Mouse (Mus musculus): Measurements from ENCODE around the gene H2-M2. TPM values are rescaled to one million over a fixed set of nuclear protein-coding genes. Genes with fewer than 3 reads are reported as not detected.

Gene H2-M2
- polyA plus RNA-seq (2012) = not detected in 2 replicates

GRCm38 (mm10) chr17:37483452-37483851 is at the start of gene H2-M2:
Gene H2-M2 (minus strand): TSS chr17:37483552.

GRCm38 (mm10) chr17:37507730-37508129 is 24.4 kb upstream of the H2-M2 start, which contains the start of gene Olfr111:
Gene Olfr111 (plus strand): TSS chr17:37508030.

DNA sequence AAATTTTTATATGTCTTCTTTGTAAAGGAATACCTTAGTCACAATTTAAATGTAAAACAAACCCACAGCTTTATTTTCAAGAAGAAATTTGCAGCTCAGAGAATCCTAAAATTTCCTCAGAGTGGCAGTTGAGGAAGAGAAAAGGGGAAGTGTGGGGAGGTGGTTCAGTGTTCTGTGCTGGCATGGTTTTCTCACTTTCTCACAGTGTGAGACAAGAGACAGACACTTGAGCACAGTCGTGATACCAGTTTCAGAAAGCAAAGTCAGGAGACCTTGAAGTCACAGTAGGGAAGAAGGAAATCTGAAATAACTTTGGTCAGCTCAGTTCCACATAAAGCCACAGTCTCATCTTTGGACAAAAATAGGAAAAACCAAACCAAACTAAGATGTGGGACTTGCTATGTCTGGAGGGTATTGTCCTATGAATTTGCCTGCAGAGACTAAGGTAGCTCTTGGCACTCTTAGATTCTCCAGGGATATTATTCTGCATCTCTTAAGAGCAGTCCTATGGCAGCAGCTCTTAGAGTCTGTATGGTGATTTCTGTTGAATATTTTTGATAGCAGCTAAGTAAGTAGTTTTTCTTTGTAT is 8.7 kb upstream of the H2-M2 start, which contains the start of gene Olfr110:
TSS of gene Olfr110 (plus strand) at position 539 of the 589 bp plus-strand sequence.

DNA sequence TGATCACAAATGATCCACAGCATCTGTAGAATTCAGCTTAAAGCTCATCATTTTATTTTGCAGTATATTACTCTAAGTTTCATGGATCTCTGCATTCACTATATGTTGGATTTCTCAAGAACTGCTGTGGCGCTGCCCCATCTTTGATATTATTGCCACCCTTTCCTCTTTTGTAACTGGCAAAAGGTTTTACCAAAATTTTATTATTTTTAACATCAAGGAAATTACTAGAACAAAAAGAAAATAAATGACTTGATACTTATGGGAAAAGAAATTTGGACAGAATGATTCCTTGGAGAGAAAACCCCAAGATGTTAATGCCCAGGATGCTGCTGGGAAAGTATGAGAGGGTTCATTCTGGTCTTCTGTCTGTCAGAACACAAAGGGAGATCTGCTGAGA is 24.7 kb downstream of the H2-M2 start, which contains the start of gene Olfr109:
TSS of gene Olfr109 (plus strand) at position 301 of the 400 bp plus-strand sequence.

GRCm38 (mm10) chr17:37445180-37445579 is 38.2 kb downstream of the H2-M2 start, which contains the start of gene Olfr108:
Gene Olfr108 (plus strand): TSS chr17:37445480.

Other genes starting within 250 kb of the H2-M2 start
- not detected in 2 replicates for gene Olfr97, start 246.2 kb downstream of the H2-M2 start, polyA plus RNA-seq (2012)
- gene Olfr98, start 219.8 kb downstream of the H2-M2 start, polyA plus RNA-seq (2012) = not detected in 2 replicates
- 1.8 and 2.2 TPM in 2 replicates for gene H2-M3, start 213.3 kb downstream of the H2-M2 start, polyA plus RNA-seq (2012)
- gene Olfr99, start 200.1 kb downstream of the H2-M2 start, polyA plus RNA-seq (2012) = not detected in 2 replicates
- not detected in 2 replicates for gene Olfr101, start 179.2 kb downstream of the H2-M2 start, polyA plus RNA-seq (2012)
- gene Olfr102, start 166.5 kb downstream of the H2-M2 start, polyA plus RNA-seq (2012) = not detected in 2 replicates
- not detected in 2 replicates for gene Olfr103, start 143.9 kb downstream of the H2-M2 start, polyA plus RNA-seq (2012)
- gene Olfr104-ps, start 124.0 kb downstream of the H2-M2 start, polyA plus RNA-seq (2012) = not detected in 2 replicates
- 0.03 TPM in 1 of 2 replicates, not detected in the other for gene Olfr105-ps, start 104.5 kb downstream of the H2-M2 start, polyA plus RNA-seq (2012)
- not detected in 2 replicates for gene Olfr106-ps, start 93.2 kb downstream of the H2-M2 start, polyA plus RNA-seq (2012)
- gene Olfr107, start 84.3 kb downstream of the H2-M2 start, polyA plus RNA-seq (2012) = not detected in 2 replicates
- gene Olfr108, start 38.1 kb downstream of the H2-M2 start, polyA plus RNA-seq (2012) = not detected in 2 replicates
- gene Olfr109, start 24.6 kb downstream of the H2-M2 start, polyA plus RNA-seq (2012) = not detected in 2 replicates
- not detected in 2 replicates for gene Olfr110, start 8.9 kb upstream of the H2-M2 start, polyA plus RNA-seq (2012)
- gene Olfr111, start 24.5 kb upstream of the H2-M2 start, polyA plus RNA-seq (2012) = not detected in 2 replicates
- not detected in 2 replicates for gene Olfr112, start 85.9 kb upstream of the H2-M2 start, polyA plus RNA-seq (2012)
- not detected in 2 replicates for gene Olfr113, start 94.1 kb upstream of the H2-M2 start, polyA plus RNA-seq (2012)
- gene Olfr114, start 109.2 kb upstream of the H2-M2 start, polyA plus RNA-seq (2012) = not detected in 2 replicates
- gene Olfr115, start 143.6 kb upstream of the H2-M2 start, polyA plus RNA-seq (2012) = not detected in 2 replicates
- gene Olfr116, start 143.6 kb upstream of the H2-M2 start, polyA plus RNA-seq (2012) = not detected in 2 replicates
- gene Olfr117, start 180.2 kb upstream of the H2-M2 start, polyA plus RNA-seq (2012) = not detected in 2 replicates
- not detected in 2 replicates for gene Olfr118, start 183.4 kb upstream of the H2-M2 start, polyA plus RNA-seq (2012)
- gene Olfr119, start 213.0 kb upstream of the H2-M2 start, polyA plus RNA-seq (2012) = not detected in 2 replicates
- not detected in 2 replicates for gene Olfr120, start 238.3 kb upstream of the H2-M2 start, polyA plus RNA-seq (2012)

Data from megakaryocyte-erythroid progenitor cell, adult 5 weeks (primary cell).